19 mouse cellular contexts compared by ENCODE assay signal in the genomic region with DNA sequence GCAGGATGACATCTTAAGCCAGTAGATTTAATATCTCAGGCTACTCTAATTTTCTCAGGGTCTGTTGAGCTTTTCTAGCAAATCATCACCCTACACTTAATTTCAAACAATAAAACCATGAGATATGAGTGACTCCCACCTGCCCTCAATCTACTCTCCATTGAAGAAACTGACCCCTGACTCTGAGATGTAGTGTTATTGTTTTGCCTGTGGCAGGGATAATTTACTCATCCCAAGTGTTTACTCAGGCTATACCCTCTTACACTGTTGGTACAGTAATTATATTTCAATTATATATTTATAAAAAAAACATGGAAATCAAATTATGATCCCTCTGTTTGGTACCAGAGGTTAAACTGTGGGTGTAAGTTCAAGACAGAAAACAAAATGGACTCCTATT. TPM values are rescaled to one million over a fixed set of nuclear protein-coding genes. Genes with fewer than 3 reads are reported as not detected.
DNase-seq lines count a peak whose midpoint lies in the region; ATAC-seq lines count a peak whose summit lies in the region.
"Had no signal": no experiment of that assay in that cellular context is flagged by ENCODE, and none has a peak within 500 bp of the region (broad histone marks: within the 10 kb centered on the region; RNA-seq: fewer than 3 reads in every experiment).

No protein-coding gene starts in this region.

- H3K27ac ChIP-seq in hindbrain, embryonic 10.5 days, result 0 out of 2 replicates have a peak overlapping the region, but pooled peaks have one; percentile 16
- no peak overlapping the region for H3K27ac ChIP-seq in hindbrain, embryonic 13.5 days
- H3K27ac ChIP-seq in neural tube, embryonic 11.5 days (ENCODE audit: low read depth, low read length), result no peak overlapping the region
- no peak overlapping the region for H3K27ac ChIP-seq in neural tube, embryonic 14.5 days (ENCODE audit: low read depth, low read length)
- H3K27ac ChIP-seq: embryonic facial prominence, embryonic 15.5 days; forebrain, embryonic 10.5 days; heart, embryonic 10.5 days had no signal

- peaks cover 8% of the 10 kb centered on the region for H3K27me3 ChIP-seq in hindbrain, embryonic 10.5 days (ENCODE audit: insufficient read depth, poor library complexity, severe bottlenecking)
- H3K27me3 ChIP-seq in hindbrain, embryonic 13.5 days, result 0 out of 2 replicates have a peak, but pooled peaks cover 3% of the 10 kb centered on the region
- H3K27me3 ChIP-seq in neural tube, embryonic 11.5 days (ENCODE audit: control insufficient read depth, insufficient read depth, low read length), result no peaks in the 10 kb centered on the region
- H3K27me3 ChIP-seq in neural tube, embryonic 14.5 days (ENCODE audit: control insufficient read depth, insufficient read depth, low read length), result no peaks in the 10 kb centered on the region
- H3K27me3 ChIP-seq: embryonic facial prominence, embryonic 15.5 days had no signal

- no peak overlapping the region for H3K4me3 ChIP-seq in hindbrain, embryonic 10.5 days
- no peak overlapping the region for H3K4me3 ChIP-seq in hindbrain, embryonic 13.5 days
- H3K4me3 ChIP-seq in neural tube, embryonic 11.5 days (ENCODE audit: low read depth, low read length), result no peak overlapping the region
- no peak overlapping the region for H3K4me3 ChIP-seq in neural tube, embryonic 14.5 days (ENCODE audit: low read depth, low read length)
- H3K4me3 ChIP-seq: embryonic facial prominence, embryonic 15.5 days; erythroblast, embryonic 14.5 days; forebrain, embryonic 10.5 days; heart, embryonic 10.5 days had no signal

- no peaks in the 10 kb centered on the region for H3K36me3 ChIP-seq in hindbrain, embryonic 10.5 days
- no peaks in the 10 kb centered on the region for H3K36me3 ChIP-seq in hindbrain, embryonic 13.5 days
- no peaks in the 10 kb centered on the region for H3K36me3 ChIP-seq in neural tube, embryonic 11.5 days (ENCODE audit: control insufficient read depth, insufficient read depth, low read length)
- no peaks in the 10 kb centered on the region for H3K36me3 ChIP-seq in neural tube, embryonic 14.5 days (ENCODE audit: control insufficient read depth, insufficient read depth, low read length)
- H3K36me3 ChIP-seq: embryonic facial prominence, embryonic 15.5 days; forebrain, embryonic 10.5 days; heart, embryonic 10.5 days had no signal

- no peak overlapping the region for H3K9ac ChIP-seq in hindbrain, embryonic 13.5 days
- H3K9ac ChIP-seq in neural tube, embryonic 11.5 days (ENCODE audit: low read length), result no peak overlapping the region
- no peak overlapping the region for H3K9ac ChIP-seq in neural tube, embryonic 14.5 days (replicated peaks; ENCODE audit: low read depth, low read length)
- H3K9ac ChIP-seq: embryonic facial prominence, embryonic 15.5 days had no signal

- DNase-seq in hindbrain, embryonic 10.5 days (ENCODE audit: low spot score), result no peak
- DNase-seq in neural tube, embryonic 11.5 days (ENCODE audit: low spot score), result no peak
- DNase-seq in neural tube, embryonic 10.5 days (ENCODE audit: extremely low spot score, low spot score), result no peak
- DNase-seq in right cerebral cortex, postnatal 4 days, result no peak
- no peak for DNase-seq in kidney, postnatal 14 days
- DNase-seq: adrenal gland, postnatal 10 days; cerebellum, adult 11 months; cerebellum, adult 8-10 months; cerebellum, postnatal 14 days; gastrocnemius, postnatal 10 days; heart, adult 18-20 months; heart, postnatal 10 days had no signal

- ATAC-seq in hindbrain, embryonic 13.5 days (ENCODE audit: low FRiP score), result no peak
- ATAC-seq in neural tube, embryonic 11.5 days (ENCODE audit: insufficient read depth, low FRiP score, low TSS enrichment), result peak; percentile 51
- peak; percentile 52 for ATAC-seq in neural tube, embryonic 14.5 days (ENCODE audit: low read depth)
- ATAC-seq: forebrain, embryonic 16.5 days had no signal

- peaks cover 17% of the 10 kb centered on the region for H3K4me1 ChIP-seq in hindbrain, embryonic 10.5 days (replicated peaks)
- H3K4me1 ChIP-seq in hindbrain, embryonic 13.5 days (replicated peaks), result peaks cover 12% of the 10 kb centered on the region; the same call in 1 of the 2 replicates
- H3K4me1 ChIP-seq in neural tube, embryonic 11.5 days (ENCODE audit: control insufficient read depth, insufficient read depth, low read length), result no peaks in the 10 kb centered on the region
- H3K4me1 ChIP-seq in neural tube, embryonic 14.5 days (ENCODE audit: control insufficient read depth, insufficient read depth, low read length), result no peaks in the 10 kb centered on the region
- H3K4me1 ChIP-seq: embryonic facial prominence, embryonic 15.5 days; heart, embryonic 10.5 days had no signal

- no peak overlapping the region for H3K4me2 ChIP-seq in hindbrain, embryonic 13.5 days
- H3K4me2 ChIP-seq in neural tube, embryonic 11.5 days (ENCODE audit: low read depth), result no peak overlapping the region
- peak overlapping the region; percentile 29; the same call in 1 of the 2 replicates for H3K4me2 ChIP-seq in neural tube, embryonic 14.5 days (ENCODE audit: low read depth, low read length)
- H3K4me2 ChIP-seq: embryonic facial prominence, embryonic 15.5 days had no signal

- H3K9me3 ChIP-seq in hindbrain, embryonic 10.5 days, result no peaks in the 10 kb centered on the region
- H3K9me3 ChIP-seq in hindbrain, embryonic 13.5 days, result no peaks in the 10 kb centered on the region
- no peaks in the 10 kb centered on the region for H3K9me3 ChIP-seq in neural tube, embryonic 11.5 days (ENCODE audit: control insufficient read depth, low read length)
- no peaks in the 10 kb centered on the region for H3K9me3 ChIP-seq in neural tube, embryonic 14.5 days (ENCODE audit: control insufficient read depth, low read length)
- H3K9me3 ChIP-seq: embryonic facial prominence, embryonic 15.5 days; forebrain, embryonic 10.5 days; heart, embryonic 10.5 days had no signal

RNA-seq across cellular contexts. Expression of a gene that starts 29.2 kb away (rescaled TPM):
- 3.0 and 4.3 TPM in 2 replicates for polyA plus RNA-seq in hindbrain, embryonic 10.5 days (2016; fragmentation: Nextera tagmentation; extraction: Ambion mirVana)
- polyA plus RNA-seq in hindbrain, embryonic 13.5 days (2015; fragmentation: Nextera tagmentation; extraction: Ambion mirVana), result 2.8 and 4.2 TPM in 2 replicates
- 4.0 and 6.4 TPM in 2 replicates for polyA plus RNA-seq in neural tube, embryonic 11.5 days (2014; fragmentation: Nextera tagmentation; extraction: Ambion mirVana)
- 10.9 and 12.8 TPM in 2 replicates for polyA plus RNA-seq in neural tube, embryonic 14.5 days (2014; fragmentation: Nextera tagmentation; extraction: Ambion mirVana)
